Mouse (Mus musculus) lung, postnatal 0 days (tissue): ENCODE measurements around the gene Gm39115. TPM values are rescaled to one million over a fixed set of nuclear protein-coding genes. Genes with fewer than 3 reads are reported as not detected.
"Not testable (repeated sequence)": the region's sequence is repeated elsewhere in the genome, so short reads cannot be mapped to it uniquely, and the experiment has no call there.

Experiments
- ATAC-seq: fragments of 200-750 bp; cut with Nextera tagmentation; 2 replicates; pipeline ENCODE4 v1.8.0; 2017; ENCODE audit warnings: moderate library complexity
- DNase-seq: peaks from one replicate; pipeline ENCODE4 v3.0.0-alpha.2; 2016; ENCODE audit warnings: low spot score
- H3K27ac ChIP-seq: fragments of 300-500 bp; sonication (generic); 2 replicates; pipeline ENCODE4 v1.5.1; 2014; ENCODE audit warnings: antibody characterized with exemption, mild to moderate bottlenecking, low read length, mixed read lengths
- H3K27me3 ChIP-seq: fragments of 300-500 bp; sonication (generic); replicated peaks from 2 replicates; pipeline ENCODE4 v1.6.1; 2014; ENCODE audit warnings: low read length, mixed read lengths; ENCODE audit not compliant: insufficient read depth
- H3K36me3 ChIP-seq: fragments of 300-500 bp; sonication (generic); 2 replicates; pipeline ENCODE4 v1.6.1; 2014; ENCODE audit warnings: low read length, mixed read lengths; ENCODE audit not compliant: insufficient read depth
- H3K4me1 ChIP-seq: fragments of 300-500 bp; sonication (generic); 2 replicates; pipeline ENCODE4 v1.6.1; 2014; ENCODE audit warnings: antibody characterized with exemption, low read depth, low read length, mixed read lengths; ENCODE audit not compliant: insufficient read depth
- H3K4me2 ChIP-seq: fragments of 300-500 bp; sonication (generic); replicated peaks from 2 replicates; pipeline ENCODE4 v1.6.1; 2014; ENCODE audit warnings: low read depth, mild to moderate bottlenecking, low read length, moderate library complexity, mixed read lengths
- H3K4me3 ChIP-seq: fragments of 300-500 bp; sonication (generic); 2 replicates; pipeline ENCODE4 v1.5.1; 2014; ENCODE audit warnings: low read depth, low read length
- H3K9ac ChIP-seq: fragments of 300-500 bp; sonication (generic); replicated peaks from 2 replicates; pipeline ENCODE4 v1.6.1; 2014; ENCODE audit warnings: low read depth, mild to moderate bottlenecking
- H3K9me3 ChIP-seq: fragments of 300-500 bp; sonication (generic); 2 replicates; pipeline ENCODE4 v1.6.1; 2016; ENCODE audit warnings: low read length, mixed read lengths
- CTCF ChIP-seq: IDR thresholded peaks from 2 replicates; pipeline ENCODE4 v1.5.1; 2016; ENCODE audit warnings: antibody characterized with exemption, mild to moderate bottlenecking
- EP300 ChIP-seq: IDR thresholded peaks from 2 replicates; pipeline ENCODE4 v1.6.1; 2016; ENCODE audit warnings: antibody characterized with exemption, mild to moderate bottlenecking, control low read depth
- WGBS: fragments of 180-500 bp; shearing (Covaris S2); extraction: QIAGEN DNeasy Blood & Tissue Kit; methylation state at CpG from one replicate; pipeline ENCODE4 v1.1.7; 2014; 5-methylcytosine and 5-hydroxymethylcytosine counted together
- polyA plus RNA-seq: library from polyadenylated mRNA; unstranded; fragments of >200 nt; fragmentation: Nextera tagmentation; extraction: Ambion mirVana; gene quantifications from 2 replicates; pipeline ENCODE4 v1.2.1, GENCODE M21; 2015

The Gm39115 gene
- polyA plus RNA-seq, 1 experiment from 2014 or later, result not detected

- 33% methylated on average over 1 of the region's 1 CpGs for WGBS
- TF ChIP-seq CTCF (no peak), EP300 (no peak)
Observed at GRCm38 (mm10) chr7:142140696-142141095, 4.9 kb upstream of the Gm39115 start.

GRCm38 (mm10) chr7:142134206-142134995 lies 1.4 kb downstream of the Gm39115 start:
- Histone ChIP-seq H3K9ac (no peak overlapping the region), H3K4me1 (no peaks in the 10 kb centered on the region), H3K27me3 (no peaks in the 10 kb centered on the region), H3K9me3 (no peaks in the 10 kb centered on the region), H3K4me2 (no peak overlapping the region), H3K4me3 (no peak overlapping the region), H3K36me3 (no peaks in the 10 kb centered on the region), H3K27ac (no peak overlapping the region)
- WGBS, result 38% methylated on average over 4 of the region's 4 CpGs
- TF ChIP-seq CTCF (peak; percentile 39), EP300 (no peak)
- no peak for DNase-seq
- ATAC-seq, result no peak

More at GRCm38 (mm10) chr7:142140696-142141095, 4.9 kb upstream of the Gm39115 start:
- no peak overlapping the region for H3K4me3 ChIP-seq
- no peaks in the 10 kb centered on the region for H3K27me3 ChIP-seq
- no peak overlapping the region for H3K4me2 ChIP-seq
- H3K36me3 ChIP-seq, result no peaks in the 10 kb centered on the region
- no peak for ATAC-seq
- H3K9me3 ChIP-seq, result no peaks in the 10 kb centered on the region
- no peaks in the 10 kb centered on the region for H3K4me1 ChIP-seq
- no peak overlapping the region for H3K9ac ChIP-seq
- DNase-seq, result no peak
- no peak overlapping the region for H3K27ac ChIP-seq

- DNase-seq, result no peak
- WGBS, result 57% methylated on average over 4 of the region's 4 CpGs
Observed at GRCm38 (mm10) chr7:142128843-142129242, 7.0 kb downstream of the Gm39115 start.

GRCm38 (mm10) chr7:142120629-142121028 lies 15.2 kb downstream of the Gm39115 start, which contains the start of gene Gm45618:
TSS of gene Gm45618 (minus strand) at chr7:142120729.
- 56% methylated on average over 1 of the region's 1 CpGs for WGBS
- H3K4me2 ChIP-seq, H3K27me3 ChIP-seq, ATAC-seq, H3K9ac ChIP-seq, H3K36me3 ChIP-seq, H3K4me1 ChIP-seq, H3K27ac ChIP-seq, DNase-seq, H3K9me3 ChIP-seq, H3K4me3 ChIP-seq: not testable (repeated sequence)

More at GRCm38 (mm10) chr7:142128843-142129242, 7.0 kb downstream of the Gm39115 start:
- ATAC-seq, result no peak
- TF ChIP-seq CTCF (peak; percentile 42), EP300 (no peak)
- Histone ChIP-seq H3K9me3 (no peaks in the 10 kb centered on the region), H3K27me3 (no peaks in the 10 kb centered on the region), H3K4me2 (no peak overlapping the region), H3K9ac (no peak overlapping the region), H3K36me3 (no peaks in the 10 kb centered on the region), H3K4me3 (no peak overlapping the region), H3K27ac (no peak overlapping the region), H3K4me1 (no peaks in the 10 kb centered on the region)

- H3K27ac ChIP-seq, result no peak overlapping the region
Observed at GRCm38 (mm10) chr7:142119632-142120031, 16.2 kb downstream of the Gm39115 start.

GRCm38 (mm10) chr7:142104747-142105146 lies 31.1 kb downstream of the Gm39115 start:
- TF ChIP-seq EP300, result no peak
- no peak for TF ChIP-seq CTCF
- H3K4me1 ChIP-seq, result no peaks in the 10 kb centered on the region
- WGBS, result 41% methylated on average over 5 of the region's 5 CpGs
- H3K9me3 ChIP-seq, result no peaks in the 10 kb centered on the region
- H3K27ac ChIP-seq, result no peak overlapping the region
- H3K9ac ChIP-seq, result no peak overlapping the region
- H3K36me3 ChIP-seq, result no peaks in the 10 kb centered on the region
- no peak overlapping the region for H3K4me3 ChIP-seq
- no peak overlapping the region for H3K4me2 ChIP-seq
- H3K27me3 ChIP-seq, result no peaks in the 10 kb centered on the region
- DNase-seq (no peak), ATAC-seq (no peak)

More at GRCm38 (mm10) chr7:142119632-142120031, 16.2 kb downstream of the Gm39115 start:
- no peak for DNase-seq
- Histone ChIP-seq H3K36me3 (no peaks in the 10 kb centered on the region), H3K4me3 (no peak overlapping the region), H3K4me1 (no peaks in the 10 kb centered on the region), H3K4me2 (no peak overlapping the region), H3K9ac (no peak overlapping the region), H3K9me3 (no peaks in the 10 kb centered on the region), H3K27me3 (no peaks in the 10 kb centered on the region)
- WGBS, result 8% methylated on average over 5 of the region's 5 CpGs
- no peak for TF ChIP-seq EP300
- peak; percentile 60 for TF ChIP-seq CTCF
- ATAC-seq, result no peak
